Mouse (Mus musculus): ENCODE data around the gene Ugt1a8. TPM values are rescaled to one million over a fixed set of nuclear protein-coding genes. Genes with fewer than 3 reads are reported as not detected.
"Not testable (repeated sequence)": the region's sequence is repeated elsewhere in the genome, so short reads cannot be mapped to it uniquely, and the experiment has no call there.

Ugt1a8 gene
- total and polyA plus RNA-seq, 3 experiments = not detected

GRCm38 (mm10) chr1:88218051-88218450 is 130.4 kb downstream of the Ugt1a8 start:
- Histone ChIP-seq H3K4me1 (ENCODE audit: control insufficient read depth, insufficient read depth, low read length) (no peaks in the 10 kb centered on the region), H3K36me3 (ENCODE audit: control insufficient read depth, insufficient read depth, low read length) (no peaks in the 10 kb centered on the region), H3K27ac (no peak overlapping the region), H3K9ac (ENCODE audit: low read depth, low read length) (no peak overlapping the region), H3K27me3 (ENCODE audit: control insufficient read depth, insufficient read depth, low read length) (no peaks in the 10 kb centered on the region), H3K79me2 (replicated peaks; ENCODE audit: control insufficient read depth, insufficient read depth, low read length) (no peaks in the 10 kb centered on the region), H3K4me3 (no peak overlapping the region)
- DNase-seq = peak in 1 of 2 experiments; percentile 31
- no peak for TF ChIP-seq POLR2A (IDR thresholded peaks at IDR 0.05; ENCODE audit: insufficient read depth, low read depth, low read length)
- no peak for TF ChIP-seq CTCF (IDR thresholded peaks at IDR 0.05)
- no peak for TF ChIP-seq EP300 (IDR thresholded peaks at IDR 0.05; ENCODE audit: insufficient read depth, low read depth, low read length)
- intact Hi-C loops (cut with DNase I) = no loop called here
- 65% methylated on average over 9 of the region's 9 CpGs for WGBS

GRCm38 (mm10) chr1:88218591-88218990 is 131.0 kb downstream of the Ugt1a8 start:
- Histone ChIP-seq H3K27me3 (ENCODE audit: control insufficient read depth, insufficient read depth, low read length) (no peaks in the 10 kb centered on the region), H3K9ac (ENCODE audit: low read depth, low read length) (no peak overlapping the region), H3K4me1 (ENCODE audit: control insufficient read depth, insufficient read depth, low read length) (no peaks in the 10 kb centered on the region), H3K79me2 (replicated peaks; ENCODE audit: control insufficient read depth, insufficient read depth, low read length) (no peaks in the 10 kb centered on the region), H3K4me3 (no peak overlapping the region), H3K36me3 (ENCODE audit: control insufficient read depth, insufficient read depth, low read length) (no peaks in the 10 kb centered on the region), H3K27ac (no peak overlapping the region)
- DNase-seq = no peak
- 45% methylated on average over 4 of the region's 4 CpGs for WGBS
- intact Hi-C loops (cut with DNase I) = no loop called here
- TF ChIP-seq POLR2A (IDR thresholded peaks at IDR 0.05; ENCODE audit: insufficient read depth, low read depth, low read length) (no peak), CTCF (IDR thresholded peaks at IDR 0.05) (no peak), EP300 (IDR thresholded peaks at IDR 0.05; ENCODE audit: insufficient read depth, low read depth, low read length) (no peak)

GRCm38 (mm10) chr1:88219054-88219453 is 131.4 kb downstream of the Ugt1a8 start:
- H3K27me3 ChIP-seq (ENCODE audit: control insufficient read depth, insufficient read depth, low read length) = no peaks in the 10 kb centered on the region
- no peak for DNase-seq
- no peak overlapping the region for H3K9ac ChIP-seq (ENCODE audit: low read depth, low read length)
- no peaks in the 10 kb centered on the region for H3K36me3 ChIP-seq (ENCODE audit: control insufficient read depth, insufficient read depth, low read length)
- no peak for TF ChIP-seq EP300 (IDR thresholded peaks at IDR 0.05; ENCODE audit: insufficient read depth, low read depth, low read length)
- no peak for TF ChIP-seq POLR2A (IDR thresholded peaks at IDR 0.05; ENCODE audit: insufficient read depth, low read depth, low read length)
- TF ChIP-seq CTCF (IDR thresholded peaks at IDR 0.05) = no peak
- 15% methylated on average over 1 of the region's 1 CpGs for WGBS
- no peak overlapping the region for H3K27ac ChIP-seq
- H3K4me3 ChIP-seq = no peak overlapping the region
- H3K4me1 ChIP-seq (ENCODE audit: control insufficient read depth, insufficient read depth, low read length) = no peaks in the 10 kb centered on the region
- H3K79me2 ChIP-seq (replicated peaks; ENCODE audit: control insufficient read depth, insufficient read depth, low read length) = no peaks in the 10 kb centered on the region
- intact Hi-C loops (cut with DNase I) = no loop called here

- Histone ChIP-seq H3K27ac (no peak overlapping the region), H3K4me1 (ENCODE audit: control insufficient read depth, insufficient read depth, low read length) (no peaks in the 10 kb centered on the region), H3K4me3 (no peak overlapping the region), H3K36me3 (ENCODE audit: control insufficient read depth, insufficient read depth, low read length) (no peaks in the 10 kb centered on the region), H3K9ac (ENCODE audit: low read depth, low read length) (no peak overlapping the region), H3K79me2 (replicated peaks; ENCODE audit: control insufficient read depth, insufficient read depth, low read length) (no peaks in the 10 kb centered on the region), H3K27me3 (ENCODE audit: control insufficient read depth, insufficient read depth, low read length) (no peaks in the 10 kb centered on the region)
- intact Hi-C loops (cut with DNase I) = no loop called here
- TF ChIP-seq EP300 (IDR thresholded peaks at IDR 0.05; ENCODE audit: insufficient read depth, low read depth, low read length) = no peak
- no peak for TF ChIP-seq POLR2A (IDR thresholded peaks at IDR 0.05; ENCODE audit: insufficient read depth, low read depth, low read length)
- TF ChIP-seq CTCF (IDR thresholded peaks at IDR 0.05) = no peak
- peak in 1 of 2 experiments; percentile 17 for DNase-seq
Measured at GRCm38 (mm10) chr1:88220336-88220735, 132.7 kb downstream of the Ugt1a8 start.

- intact Hi-C loops (cut with DNase I) = no loop called here
- H3K27me3 ChIP-seq (ENCODE audit: control insufficient read depth, insufficient read depth, low read length) = no peaks in the 10 kb centered on the region
- H3K9ac ChIP-seq (ENCODE audit: low read depth, low read length) = no peak overlapping the region
- no peak overlapping the region for H3K27ac ChIP-seq
- H3K4me1 ChIP-seq (ENCODE audit: control insufficient read depth, insufficient read depth, low read length) = no peaks in the 10 kb centered on the region
- no peaks in the 10 kb centered on the region for H3K79me2 ChIP-seq (replicated peaks; ENCODE audit: control insufficient read depth, insufficient read depth, low read length)
- 34% methylated on average over 2 of the region's 2 CpGs for WGBS
- no peaks in the 10 kb centered on the region for H3K36me3 ChIP-seq (ENCODE audit: control insufficient read depth, insufficient read depth, low read length)
- no peak overlapping the region for H3K4me3 ChIP-seq
- DNase-seq = no peak
- no peak for TF ChIP-seq CTCF (IDR thresholded peaks at IDR 0.05)
- TF ChIP-seq EP300 (IDR thresholded peaks at IDR 0.05; ENCODE audit: insufficient read depth, low read depth, low read length) = no peak
- TF ChIP-seq POLR2A (IDR thresholded peaks at IDR 0.05; ENCODE audit: insufficient read depth, low read depth, low read length) = no peak
Measured at GRCm38 (mm10) chr1:88222216-88222615, 134.6 kb downstream of the Ugt1a8 start.

GRCm38 (mm10) chr1:88223011-88223515 is 135.4 kb downstream of the Ugt1a8 start:
- H3K36me3 ChIP-seq (ENCODE audit: control insufficient read depth, insufficient read depth, low read length); H3K4me1 ChIP-seq (ENCODE audit: control insufficient read depth, insufficient read depth, low read length); intact Hi-C loops (cut with DNase I); H3K79me2 ChIP-seq (replicated peaks; ENCODE audit: control insufficient read depth, insufficient read depth, low read length); H3K4me3 ChIP-seq; H3K27me3 ChIP-seq (ENCODE audit: control insufficient read depth, insufficient read depth, low read length); DNase-seq; H3K27ac ChIP-seq; H3K9ac ChIP-seq (ENCODE audit: low read depth, low read length): not testable (repeated sequence)
